Mouse (Mus musculus): ENCODE measurements at regions not wholly inside any gene's neighbourhood (a gene's known extent, or its start where the extent isn't known, plus 50 kb on each side); places are given as distances from the start of the nearest gene placed in this dataset.

GRCm38 (mm10) chr6:116960641-116961040 is 207.7 kb upstream of the Cxcl12 start:
- TF ChIP-seq POLR2A (IDR thresholded peaks at IDR 0.05; ENCODE audit: insufficient read depth, low read depth, low read length) (no peak), CTCF (IDR thresholded peaks at IDR 0.05) (no peak)

Data from heart, adult 2 months (tissue).